Comparison of ENCODE assay signal across 22 mouse cellular contexts in the genomic region with DNA sequence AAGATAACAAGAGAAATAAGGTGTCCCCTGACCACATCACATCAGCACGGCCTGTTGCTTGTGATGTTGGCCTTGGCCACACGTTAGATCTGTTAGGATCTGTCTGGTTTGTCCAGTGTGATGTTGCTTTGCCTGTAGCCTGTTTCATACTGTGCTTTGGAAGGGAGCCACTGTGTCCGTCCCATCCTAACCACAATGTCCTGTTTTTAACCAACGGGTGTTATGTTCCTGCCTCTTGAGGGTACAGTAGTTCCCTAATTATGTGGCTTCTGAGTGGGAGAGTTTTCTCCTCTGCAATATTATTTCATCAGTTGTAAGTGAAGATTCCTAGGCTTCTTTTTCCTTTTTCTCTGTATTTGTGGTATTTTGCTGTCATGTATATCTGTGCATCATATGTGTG. TPM values are rescaled to one million over a fixed set of nuclear protein-coding genes. Genes with fewer than 3 reads are reported as not detected.
"Had no signal": no experiment of that assay in that cellular context is flagged by ENCODE, and none has a peak within 500 bp of the region (broad histone marks: within the 10 kb centered on the region; RNA-seq: fewer than 3 reads in every experiment).

No protein-coding gene starts in this region.

- H3K4me3 ChIP-seq: layer of hippocampus, adult 2 months; liver, embryonic 13.5 days; midbrain, embryonic 15.5 days; myocyte; neural tube, embryonic 13.5 days; stomach, embryonic 15.5 days had no signal

- DNase-seq: kidney, adult 18-20 months; kidney, adult 9 months; kidney, postnatal 25 days; layer of hippocampus, adult 9-11 months; liver, embryonic 13.5 days; lung, adult 2 months; retina, postnatal 1 day; right cerebral cortex, postnatal 25 days; spleen, adult 18-20 months; thymus, postnatal 25 days had no signal

- H3K36me3 ChIP-seq: liver, embryonic 13.5 days; midbrain, embryonic 15.5 days; neural tube, embryonic 13.5 days; stomach, embryonic 15.5 days had no signal

- H3K9me3 ChIP-seq: liver, embryonic 13.5 days; midbrain, embryonic 15.5 days had no signal

- H3K27me3 ChIP-seq: midbrain, embryonic 15.5 days; stomach, embryonic 15.5 days had no signal

- H3K4me2 ChIP-seq: liver, embryonic 13.5 days; midbrain, embryonic 11.5 days; midbrain, embryonic 15.5 days; neural tube, embryonic 13.5 days; stomach, embryonic 15.5 days had no signal

- ATAC-seq: midbrain, embryonic 15.5 days had no signal

- H3K27ac ChIP-seq: kidney, postnatal 0 days; layer of hippocampus, adult 2 months; liver, embryonic 13.5 days; midbrain, embryonic 15.5 days; neural tube, embryonic 13.5 days; stomach, embryonic 15.5 days had no signal

- H3K9ac ChIP-seq: liver, embryonic 13.5 days; midbrain, embryonic 15.5 days; neural tube, embryonic 13.5 days; stomach, embryonic 15.5 days had no signal

RNA-seq across cellular contexts. Expression of gene Slc10a1, which starts 26.8 kb away (rescaled TPM):
- total RNA-seq: layer of hippocampus, adult 2 months; layer of hippocampus, postnatal 25 days; left cerebral cortex, adult 18-20 months; left cerebral cortex, postnatal 10 days; left cerebral cortex, postnatal 36 days had no signal
- polyA plus RNA-seq: large intestine, adult 2 months had no signal
